Mouse (Mus musculus): Measurements from ENCODE around the gene Hist1h2an. TPM values are rescaled to one million over a fixed set of nuclear protein-coding genes. Genes with fewer than 3 reads are reported as not detected.
A peak's percentile ranks its signal among the peaks of the same experiment; 100 is the strongest.
"Not testable (repeated sequence)": the region's sequence is repeated elsewhere in the genome, so short reads cannot be mapped to it uniquely, and the experiment has no call there.

Gene Hist1h2an
- polyA plus RNA-seq (2015; fragmentation: Nextera tagmentation; extraction: Ambion mirVana) = not detected in 2 replicates

DNA sequence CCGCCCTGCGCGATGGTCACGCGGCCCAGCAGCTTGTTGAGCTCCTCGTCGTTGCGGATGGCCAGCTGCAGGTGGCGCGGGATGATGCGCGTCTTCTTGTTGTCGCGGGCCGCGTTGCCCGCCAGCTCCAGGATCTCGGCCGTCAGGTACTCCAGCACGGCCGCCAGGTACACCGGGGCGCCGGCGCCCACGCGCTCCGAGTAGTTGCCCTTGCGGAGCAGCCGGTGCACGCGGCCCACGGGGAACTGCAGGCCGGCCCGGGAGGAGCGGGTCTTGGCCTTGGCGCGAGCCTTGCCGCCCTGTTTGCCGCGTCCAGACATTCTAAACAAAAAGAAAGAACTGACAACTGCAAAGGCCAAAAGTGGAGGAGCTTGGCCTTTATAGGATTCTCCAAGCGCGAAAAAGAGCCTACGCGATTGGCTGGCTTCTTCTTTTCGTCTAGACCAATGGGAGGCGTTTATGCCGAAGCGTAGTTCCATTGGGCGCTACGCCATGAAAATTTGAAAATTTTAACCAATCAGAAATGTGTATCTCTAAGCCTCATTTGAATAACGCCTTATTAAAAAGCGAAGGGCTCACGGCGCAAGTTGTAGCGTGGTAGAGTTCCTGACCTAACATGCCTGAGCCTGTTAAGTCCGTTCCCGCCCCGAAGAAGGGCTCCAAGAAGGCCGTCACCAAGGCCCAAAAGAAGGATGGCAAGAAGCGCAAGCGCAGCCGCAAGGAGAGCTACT lies at the start of gene Hist1h2an, which contains the start of gene Hist1h2bp:
Gene Hist1h2an (minus strand): TSS at position 320 of the 731 bp plus-strand sequence.
Gene Hist1h2bp (plus strand): TSS at position 563 of the 731 bp plus-strand sequence.
- Histone ChIP-seq H3K27ac (replicated peaks) (peak within 1 kb of the TSS; percentile 77), H3K9ac (peak within 1 kb of the TSS; percentile 64), H3K4me1 (replicated peaks) (peaks cover 43% of the 10 kb centered on the region), H3K4me2 (peak within 1 kb of the TSS; percentile 62), H3K4me3 (peak within 1 kb of the TSS; percentile 39)
- ATAC-seq (ENCODE audit: low read depth) = peak; percentile 95
- not testable (repeated sequence) for H3K36me3 ChIP-seq, H3K27me3 ChIP-seq, H3K9me3 ChIP-seq
- under 1% methylated on average over 44 of the region's 63 CpGs for WGBS

- no CpG with 5 or more reads among the region's 24 CpGs for WGBS
- H3K4me1 ChIP-seq (replicated peaks) = not testable (repeated sequence)
These were observed 46.4 kb upstream of the Hist1h2an start, which contains the start of the genes Hist1h2ap and Hist1h2br for GRCm38 (mm10) chr13:21833461-21833860. Gene Hist1h2ap, minus strand, starts transcription at chr13:21833507. Gene Hist1h2br, plus strand, starts transcription at chr13:21833743.

GRCm38 (mm10) chr13:21831418-21832394 lies 44.7 kb upstream of the Hist1h2an start, which contains the start of gene Hist1h4n:
Gene Hist1h4n, minus strand, starts transcription at chr13:21832196.
- not testable (repeated sequence) for H3K4me1 ChIP-seq (replicated peaks); H3K9me3 ChIP-seq; H3K9ac ChIP-seq; H3K36me3 ChIP-seq; H3K27me3 ChIP-seq
- 0 out of 2 replicates have a peak within 1 kb of the TSS, but pooled peaks have one; percentile 62 for H3K27ac ChIP-seq (replicated peaks)
- H3K4me3 ChIP-seq = peak within 1 kb of the TSS; percentile 23
- H3K4me2 ChIP-seq = peak within 1 kb of the TSS; percentile 48
- under 1% methylated on average over 27 of the region's 58 CpGs for WGBS
- ATAC-seq (ENCODE audit: low read depth) = peak; percentile 80

More at GRCm38 (mm10) chr13:21833461-21833860, 46.4 kb upstream of the Hist1h2an start, which contains the start of the genes Hist1h2ap and Hist1h2br:
- H3K9ac ChIP-seq; H3K27ac ChIP-seq (replicated peaks); H3K36me3 ChIP-seq; H3K4me2 ChIP-seq; H3K4me3 ChIP-seq; H3K9me3 ChIP-seq; H3K27me3 ChIP-seq: not testable (repeated sequence)
- peak; percentile 97 for ATAC-seq (ENCODE audit: low read depth)

DNA sequence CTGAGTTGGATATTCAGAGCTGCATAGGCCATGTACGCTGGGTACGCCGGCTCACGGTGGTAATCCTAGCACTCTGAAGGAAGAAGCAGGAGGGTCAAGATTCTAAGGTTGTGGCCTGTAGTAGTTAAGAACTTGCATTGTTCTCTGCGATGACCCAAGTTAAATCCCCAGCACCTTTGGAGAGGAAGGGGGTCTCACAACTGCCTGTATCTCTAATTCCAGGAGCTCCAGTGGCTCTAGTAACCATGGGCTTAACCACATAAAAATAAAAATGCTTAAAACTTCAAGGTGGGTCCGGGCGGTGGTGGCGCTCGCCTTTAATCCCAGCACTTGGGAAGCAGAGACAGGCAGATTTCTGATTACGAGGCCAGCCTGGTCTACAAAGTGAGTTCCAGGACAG lies 43.3 kb upstream of the Hist1h2an start:
- Histone ChIP-seq H3K36me3 (no peaks in the 10 kb centered on the region), H3K27me3 (no peaks in the 10 kb centered on the region), H3K9ac (no peak overlapping the region), H3K27ac (replicated peaks) (no peak overlapping the region), H3K4me1 (replicated peaks) (no peaks in the 10 kb centered on the region), H3K4me3 (no peak overlapping the region), H3K4me2 (no peak overlapping the region), H3K9me3 (no peaks in the 10 kb centered on the region)
- no peak for ATAC-seq (ENCODE audit: low read depth)
- WGBS = 90% methylated on average over 10 of the region's 10 CpGs

DNA sequence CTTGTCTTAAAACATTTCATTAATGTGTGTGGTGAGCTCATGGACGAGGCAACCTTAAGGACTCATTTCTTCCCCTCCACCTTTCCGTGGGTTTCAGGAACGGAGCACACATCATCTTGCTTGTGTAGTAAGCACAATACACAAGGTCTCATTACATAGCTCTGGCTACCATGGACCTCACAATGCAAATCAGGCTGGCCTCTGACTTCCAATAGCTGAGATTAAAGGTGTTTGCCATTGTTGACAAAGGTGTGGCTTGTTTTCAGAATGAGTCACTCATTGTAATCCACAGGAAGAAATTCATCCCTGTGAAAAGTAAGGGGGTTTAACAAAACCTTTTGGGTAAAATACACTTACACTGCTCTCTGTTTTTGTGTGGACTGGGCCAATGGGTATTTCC lies 41.5 kb upstream of the Hist1h2an start:
- Histone ChIP-seq H3K9ac (no peak overlapping the region), H3K4me2 (no peak overlapping the region), H3K4me1 (replicated peaks) (no peaks in the 10 kb centered on the region), H3K4me3 (no peak overlapping the region), H3K9me3 (no peaks in the 10 kb centered on the region), H3K36me3 (no peaks in the 10 kb centered on the region), H3K27ac (replicated peaks) (no peak overlapping the region), H3K27me3 (no peaks in the 10 kb centered on the region)
- ATAC-seq (ENCODE audit: low read depth) = no peak
- 81% methylated on average over 3 of the region's 3 CpGs for WGBS

DNA sequence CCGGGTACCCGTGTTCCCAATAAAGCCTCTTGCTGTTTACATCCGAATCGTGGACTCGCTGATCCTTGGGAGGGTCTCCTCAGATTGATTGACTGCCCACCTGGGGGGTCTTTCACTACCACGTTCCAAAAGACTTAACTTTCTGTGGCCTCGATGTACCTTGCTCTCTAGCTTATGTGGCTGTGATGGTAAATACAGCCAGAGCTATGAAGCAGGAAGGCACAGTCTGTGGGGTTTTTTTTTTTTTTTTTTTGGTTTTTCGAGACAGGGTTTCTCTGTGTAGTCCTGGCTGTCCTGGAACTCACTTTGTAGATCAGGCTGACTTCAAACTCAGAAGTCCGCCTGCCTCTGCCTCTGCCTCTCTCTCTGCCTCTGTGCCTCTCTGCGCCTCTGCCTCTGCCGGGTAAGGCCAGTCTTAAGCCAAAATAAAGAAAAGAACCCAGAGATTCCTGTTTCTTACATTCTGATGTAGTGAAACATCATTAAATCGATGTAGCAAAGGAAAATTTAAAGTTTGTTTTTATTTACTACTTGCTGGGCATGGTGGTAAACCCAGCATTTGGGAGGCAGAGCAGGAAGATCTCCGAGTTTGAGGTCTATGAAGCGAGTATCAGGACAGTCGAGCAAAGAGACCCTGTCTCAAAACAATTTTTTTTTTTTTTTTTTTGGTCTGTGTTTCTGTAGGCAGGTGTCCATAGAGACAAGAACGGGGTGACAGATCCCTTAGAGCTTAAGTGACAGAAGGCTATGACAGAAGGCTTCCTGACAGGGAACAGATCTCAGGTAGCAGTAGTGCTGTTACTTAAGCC lies 33.3 kb upstream of the Hist1h2an start:
- not testable (repeated sequence) for H3K4me1 ChIP-seq (replicated peaks); H3K9me3 ChIP-seq; H3K36me3 ChIP-seq; H3K9ac ChIP-seq; H3K27me3 ChIP-seq; H3K27ac ChIP-seq (replicated peaks); H3K4me3 ChIP-seq; ATAC-seq (ENCODE audit: low read depth); H3K4me2 ChIP-seq
- 69% methylated on average over 5 of the region's 16 CpGs for WGBS

GRCm38 (mm10) chr13:21812092-21812491 lies 25.1 kb upstream of the Hist1h2an start:
- not testable (repeated sequence) for H3K4me1 ChIP-seq (replicated peaks); H3K36me3 ChIP-seq; H3K9me3 ChIP-seq; H3K27me3 ChIP-seq; H3K9ac ChIP-seq; ATAC-seq (ENCODE audit: low read depth); H3K27ac ChIP-seq (replicated peaks)
- peak overlapping the region; percentile 50 for H3K4me2 ChIP-seq
- WGBS = 1% methylated on average over 14 of the region's 14 CpGs
- peak overlapping the region; percentile 21 for H3K4me3 ChIP-seq

- not testable (repeated sequence) for H3K36me3 ChIP-seq; H3K9me3 ChIP-seq; H3K4me1 ChIP-seq (replicated peaks); H3K27me3 ChIP-seq; H3K9ac ChIP-seq; H3K27ac ChIP-seq (replicated peaks)
- Histone ChIP-seq H3K4me2 (peak within 1 kb of the TSS; percentile 50), H3K4me3 (peak within 1 kb of the TSS; percentile 21)
- no CpG with 5 or more reads among the region's 24 CpGs for WGBS
- ATAC-seq (ENCODE audit: low read depth) = peak; percentile 34; the same call in 1 of the 2 replicates
These were observed 24.5 kb upstream of the Hist1h2an start, which contains the start of gene Hist1h4m for GRCm38 (mm10) chr13:21811539-21811938. Gene Hist1h4m, plus strand, starts transcription at chr13:21811746.

DNA sequence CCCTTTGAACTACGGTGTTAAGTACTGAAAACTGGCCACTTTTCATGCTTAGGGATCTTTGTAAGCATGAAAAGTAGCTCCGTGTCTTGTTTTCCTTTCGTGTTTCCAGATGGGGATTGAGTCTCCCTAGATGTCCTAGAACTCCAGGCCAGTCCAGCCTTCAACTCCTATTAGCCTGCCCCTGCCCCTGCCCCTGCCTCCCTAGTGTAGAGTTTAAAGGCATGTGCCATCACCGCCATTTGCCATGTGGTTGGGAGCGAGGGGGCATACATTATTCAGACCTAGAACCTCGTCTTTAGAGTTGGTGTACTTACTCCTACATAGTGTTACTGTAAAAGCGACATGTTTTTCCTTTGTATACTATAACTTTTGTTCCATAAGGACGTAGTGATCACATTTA lies 24.1 kb upstream of the Hist1h2an start:
- not testable (repeated sequence) for H3K9ac ChIP-seq; H3K4me3 ChIP-seq; H3K27me3 ChIP-seq; H3K4me2 ChIP-seq; H3K4me1 ChIP-seq (replicated peaks); H3K27ac ChIP-seq (replicated peaks); H3K9me3 ChIP-seq; H3K36me3 ChIP-seq
- ATAC-seq (ENCODE audit: low read depth) = peak; percentile 18
- WGBS = no CpG with 5 or more reads among the region's 8 CpGs

DNA sequence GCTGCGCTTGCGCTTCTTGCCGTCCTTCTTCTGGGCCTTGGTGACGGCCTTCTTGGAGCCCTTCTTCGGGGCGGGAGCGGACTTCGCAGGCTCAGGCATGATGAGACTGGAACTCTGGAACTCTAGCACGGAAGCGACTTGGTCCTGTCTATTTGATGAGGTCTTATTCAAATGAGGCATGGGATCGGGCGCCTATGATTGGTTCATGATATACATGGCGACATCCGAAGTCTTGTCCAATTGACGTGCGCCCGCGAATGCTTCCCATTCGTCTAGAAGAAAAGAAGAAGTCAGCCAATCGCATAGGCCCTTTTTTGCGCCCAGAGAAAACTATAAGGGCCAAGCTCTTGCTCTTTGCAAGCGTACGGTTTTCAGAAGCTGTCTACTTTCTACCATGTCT lies 23.1 kb upstream of the Hist1h2an start, which contains the start of the genes Hist1h2bq and Hist1h2ao:
Gene Hist1h2bq (minus strand): TSS at position 125 of the 400 bp plus-strand sequence.
Gene Hist1h2ao (plus strand): TSS at position 393 of the 400 bp plus-strand sequence.
- not testable (repeated sequence) for H3K4me2 ChIP-seq; H3K9me3 ChIP-seq; H3K36me3 ChIP-seq; H3K4me3 ChIP-seq; H3K27me3 ChIP-seq; H3K9ac ChIP-seq; H3K4me1 ChIP-seq (replicated peaks); H3K27ac ChIP-seq (replicated peaks)
- WGBS = no CpG with 5 or more reads among the region's 23 CpGs
- peak; percentile 98 for ATAC-seq (ENCODE audit: low read depth)

DNA sequence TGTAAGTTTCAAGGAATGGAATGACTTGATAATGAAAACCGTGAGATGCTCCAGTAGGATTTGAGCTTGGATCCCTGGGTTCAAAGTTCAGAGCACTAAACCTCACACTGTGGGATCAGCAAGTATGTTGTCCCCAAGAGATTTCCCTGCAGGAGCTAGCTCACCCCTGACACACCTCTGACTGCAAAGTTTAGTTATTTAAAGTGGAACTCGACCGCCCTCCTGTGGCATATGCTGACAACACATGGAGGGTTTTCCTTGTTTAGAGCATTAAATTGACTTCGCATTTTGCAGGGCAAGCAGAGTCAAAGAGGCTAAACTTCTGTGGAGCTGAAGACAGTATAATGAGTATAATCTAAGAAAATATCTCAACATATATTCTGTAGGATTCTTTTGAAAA lies 16.0 kb upstream of the Hist1h2an start:
- WGBS = no CpG with 5 or more reads among the region's 4 CpGs
- not testable (repeated sequence) for H3K9ac ChIP-seq; H3K27me3 ChIP-seq; H3K27ac ChIP-seq (replicated peaks); H3K4me1 ChIP-seq (replicated peaks); H3K36me3 ChIP-seq; H3K9me3 ChIP-seq; H3K4me3 ChIP-seq; H3K4me2 ChIP-seq
- ATAC-seq (ENCODE audit: low read depth) = peak; percentile 69
